ENCODE assay signal across 8 mouse cellular contexts in the genomic region with DNA sequence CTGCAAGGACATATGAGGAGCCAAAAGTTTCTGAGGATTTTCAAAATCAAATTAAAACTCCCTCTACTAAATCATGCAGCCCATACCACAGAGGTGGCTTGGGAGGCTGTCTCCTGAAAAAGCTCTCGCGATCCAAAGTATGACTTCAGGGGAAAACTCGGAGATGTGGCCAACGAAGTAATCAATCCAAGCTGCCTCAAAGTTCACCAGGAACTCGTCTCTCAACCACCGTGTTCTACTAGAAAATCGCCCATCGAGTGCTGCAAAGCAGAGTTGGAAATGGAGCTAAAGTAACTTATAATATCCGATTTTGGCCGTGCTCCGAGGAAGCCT. TPM values are rescaled to one million over a fixed set of nuclear protein-coding genes. Genes with fewer than 3 reads are reported as not detected.
A peak's percentile ranks its signal among the peaks of the same experiment; 100 is the strongest.
DNase-seq lines count a peak whose midpoint lies in the region; ATAC-seq lines count a peak whose summit lies in the region.

No protein-coding gene starts in this region.

- no peaks in the 10 kb centered on the region for H3K27me3 ChIP-seq in neural tube, embryonic 11.5 days (ENCODE audit: control insufficient read depth, insufficient read depth, low read length)
- H3K27me3 ChIP-seq in intestine, embryonic 15.5 days (replicated peaks), result no peaks in the 10 kb centered on the region
- H3K27me3 ChIP-seq in neural tube, embryonic 14.5 days (ENCODE audit: control insufficient read depth, insufficient read depth, low read length), result no peaks in the 10 kb centered on the region; the same call in 1 of the 2 replicates

- no peak for ATAC-seq in CD4-positive, CD25-positive, alpha-beta regulatory T cell, adult 4 months
- no peak for ATAC-seq in neural tube, embryonic 11.5 days (ENCODE audit: insufficient read depth, low FRiP score, low TSS enrichment)
- no peak; the same call in 1 of the 2 replicates for ATAC-seq in intestine, embryonic 15.5 days
- ATAC-seq in neural tube, embryonic 14.5 days (ENCODE audit: low read depth), result no peak

- H3K36me3 ChIP-seq in neural tube, embryonic 11.5 days (ENCODE audit: control insufficient read depth, insufficient read depth, low read length), result no peaks in the 10 kb centered on the region
- H3K36me3 ChIP-seq in intestine, embryonic 15.5 days, result 0 out of 2 replicates have a peak, but pooled peaks cover 2% of the 10 kb centered on the region
- H3K36me3 ChIP-seq in neural tube, embryonic 14.5 days (ENCODE audit: control insufficient read depth, insufficient read depth, low read length), result no peaks in the 10 kb centered on the region; the same call in 1 of the 2 replicates

- H3K9ac ChIP-seq in neural tube, embryonic 11.5 days (ENCODE audit: low read length), result peak overlapping the region; percentile 99
- H3K9ac ChIP-seq in intestine, embryonic 15.5 days, result peak overlapping the region; percentile 98
- H3K9ac ChIP-seq in neural tube, embryonic 14.5 days (replicated peaks; ENCODE audit: low read depth, low read length), result peak overlapping the region; percentile 94

- peak overlapping the region; percentile 99 for H3K27ac ChIP-seq in neural tube, embryonic 11.5 days (ENCODE audit: low read depth, low read length)
- H3K27ac ChIP-seq in intestine, embryonic 15.5 days, result peak overlapping the region; percentile 98
- H3K27ac ChIP-seq in neural tube, embryonic 14.5 days (ENCODE audit: low read depth, low read length), result peak overlapping the region; percentile 97

- WGBS in neural tube, embryonic 11.5 days, result 1% methylated on average over 11 of the region's 11 CpGs
- under 1% methylated on average over 11 of the region's 11 CpGs for WGBS in intestine, embryonic 15.5 days
- WGBS in neural tube, embryonic 14.5 days, result 1% methylated on average over 11 of the region's 11 CpGs

- peaks cover 4% of the 10 kb centered on the region for H3K4me1 ChIP-seq in neural tube, embryonic 11.5 days (ENCODE audit: control insufficient read depth, insufficient read depth, low read length)
- peaks cover 12% of the 10 kb centered on the region for H3K4me1 ChIP-seq in intestine, embryonic 15.5 days (replicated peaks)
- peaks cover 12% of the 10 kb centered on the region; the same call in 1 of the 2 replicates for H3K4me1 ChIP-seq in neural tube, embryonic 14.5 days (ENCODE audit: control insufficient read depth, insufficient read depth, low read length)

- peak; percentile 5 for DNase-seq in CD4-positive, CD25-positive, alpha-beta regulatory T cell, adult 2 months (ENCODE audit: low read depth, low spot score)
- DNase-seq in neural tube, embryonic 11.5 days (ENCODE audit: low spot score), result no peak
- DNase-seq in neural tube, embryonic 10.5 days (ENCODE audit: extremely low spot score, low spot score), result no peak
- no peak for DNase-seq in embryo, embryonic 9.5 days (ENCODE audit: extremely low spot score)
- no peak for DNase-seq in urinary bladder, postnatal 25 days (ENCODE audit: low spot score)

- H3K9me3 ChIP-seq in neural tube, embryonic 11.5 days (ENCODE audit: control insufficient read depth, low read length), result no peaks in the 10 kb centered on the region
- H3K9me3 ChIP-seq in intestine, embryonic 15.5 days, result no peaks in the 10 kb centered on the region
- H3K9me3 ChIP-seq in neural tube, embryonic 14.5 days (ENCODE audit: control insufficient read depth, low read length), result no peaks in the 10 kb centered on the region

- peak overlapping the region; percentile 97 for H3K4me3 ChIP-seq in neural tube, embryonic 11.5 days (ENCODE audit: low read depth, low read length)
- peak overlapping the region; percentile 98 for H3K4me3 ChIP-seq in intestine, embryonic 15.5 days (replicated peaks)
- peak overlapping the region; percentile 93 for H3K4me3 ChIP-seq in neural tube, embryonic 14.5 days (ENCODE audit: low read depth, low read length)

- peak overlapping the region; percentile 84 for H3K4me2 ChIP-seq in neural tube, embryonic 11.5 days (ENCODE audit: low read depth)
- H3K4me2 ChIP-seq in intestine, embryonic 15.5 days (replicated peaks), result peak overlapping the region; percentile 65
- peak overlapping the region; percentile 76 for H3K4me2 ChIP-seq in neural tube, embryonic 14.5 days (ENCODE audit: low read depth, low read length)

RNA-seq across cellular contexts. Expression of a gene that starts 0.8 kb away (rescaled TPM):
- polyA plus RNA-seq in CD4-positive, CD25-positive, alpha-beta regulatory T cell, adult 4 months (2017; shearing (Covaris generic)), result 10 to 100 TPM; 63.4 to 68.6 TPM
- 218 and 224 TPM in 2 replicates for polyA plus RNA-seq in neural tube, embryonic 11.5 days (2014; fragmentation: Nextera tagmentation; extraction: Ambion mirVana)
- polyA plus RNA-seq in intestine, embryonic 15.5 days (2015; fragmentation: Nextera tagmentation; extraction: Ambion mirVana), result 203 and 209 TPM in 2 replicates
- polyA plus RNA-seq in neural tube, embryonic 14.5 days (2014; fragmentation: Nextera tagmentation; extraction: Ambion mirVana), result 218 and 238 TPM in 2 replicates

RNA-seq across cellular contexts. Expression of a gene that starts 27.1 kb away (rescaled TPM):
- 10 to 100 TPM in 1 of 2 experiments, 1 to 10 TPM in 1; 6.0 to 11.7 TPM for polyA plus RNA-seq in CD4-positive, CD25-positive, alpha-beta regulatory T cell, adult 4 months (2017; shearing (Covaris generic))
- 38.2 and 41.7 TPM in 2 replicates for polyA plus RNA-seq in neural tube, embryonic 11.5 days (2014; fragmentation: Nextera tagmentation; extraction: Ambion mirVana)
- polyA plus RNA-seq in intestine, embryonic 15.5 days (2015; fragmentation: Nextera tagmentation; extraction: Ambion mirVana), result 59.3 and 60.0 TPM in 2 replicates
- polyA plus RNA-seq in neural tube, embryonic 14.5 days (2014; fragmentation: Nextera tagmentation; extraction: Ambion mirVana), result 5.2 and 8.4 TPM in 2 replicates

RNA-seq across cellular contexts. Expression of a gene that starts 34.6 kb away (rescaled TPM):
- 10 to 100 TPM; 94.7 to 96.2 TPM for polyA plus RNA-seq in CD4-positive, CD25-positive, alpha-beta regulatory T cell, adult 4 months (2017; shearing (Covaris generic))
- 113 and 121 TPM in 2 replicates for polyA plus RNA-seq in neural tube, embryonic 11.5 days (2014; fragmentation: Nextera tagmentation; extraction: Ambion mirVana)
- 48.7 and 55.4 TPM in 2 replicates for polyA plus RNA-seq in intestine, embryonic 15.5 days (2015; fragmentation: Nextera tagmentation; extraction: Ambion mirVana)
- 161 and 163 TPM in 2 replicates for polyA plus RNA-seq in neural tube, embryonic 14.5 days (2014; fragmentation: Nextera tagmentation; extraction: Ambion mirVana)

RNA-seq across cellular contexts. Expression of a gene that starts 44.5 kb away (rescaled TPM):
- polyA plus RNA-seq in CD4-positive, CD25-positive, alpha-beta regulatory T cell, adult 4 months (2017; shearing (Covaris generic)), result 10 to 100 TPM in 1 of 2 experiments, 1 to 10 TPM in 1; 7.4 to 10.1 TPM
- polyA plus RNA-seq in neural tube, embryonic 11.5 days (2014; fragmentation: Nextera tagmentation; extraction: Ambion mirVana), result 29.6 and 33.0 TPM in 2 replicates
- 21.6 and 22.7 TPM in 2 replicates for polyA plus RNA-seq in intestine, embryonic 15.5 days (2015; fragmentation: Nextera tagmentation; extraction: Ambion mirVana)
- 23.5 and 26.2 TPM in 2 replicates for polyA plus RNA-seq in neural tube, embryonic 14.5 days (2014; fragmentation: Nextera tagmentation; extraction: Ambion mirVana)
